Mouse (Mus musculus) testis, adult 2 months (tissue): Measurements from ENCODE around the gene Spata33.

Source experiments
- CTCF ChIP-seq: fragments of 200-500 bp; IDR thresholded peaks from 2 replicates; pipeline ENCODE4 v1.5.1; 2012; ENCODE audit warnings: low read depth, mild to moderate bottlenecking, inconsistent platforms, low read length, moderate library complexity; ENCODE audit not compliant: control insufficient read depth, insufficient read depth, insufficient replicate concordance
- POLR2A ChIP-seq: fragments of 200-500 bp; IDR thresholded peaks from 2 replicates; pipeline ENCODE4 v1.6.1; 2012; ENCODE audit warnings: low read depth, mild to moderate bottlenecking, inconsistent platforms, low read length, moderate library complexity; ENCODE audit not compliant: control insufficient read depth

DNA sequence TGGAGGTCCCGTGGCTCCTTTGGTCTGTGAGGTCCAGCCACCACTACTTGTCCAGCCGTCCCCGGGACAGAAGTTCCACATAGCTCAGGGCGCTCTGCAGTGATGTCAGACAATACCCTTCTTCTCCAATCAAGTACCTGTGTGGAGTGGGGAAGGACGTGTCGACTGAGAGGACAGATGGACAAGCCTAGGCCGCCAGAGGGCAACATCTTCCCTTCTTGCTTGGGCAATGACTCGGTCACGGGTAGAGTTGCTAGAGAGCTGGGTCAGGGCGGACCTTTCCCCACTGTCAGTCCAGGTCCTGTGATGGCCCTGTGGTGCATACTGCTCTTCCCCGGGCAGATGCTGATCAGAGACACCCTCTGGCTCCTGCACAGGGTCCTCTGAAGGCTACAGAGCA lies 30.4 kb downstream of the Spata33 start:
- TF ChIP-seq CTCF (no peak; the same call in 1 of the 2 replicates), POLR2A (no peak)
